Mouse (Mus musculus): ENCODE data around the gene Fbxw20.
"Not testable (repeated sequence)": the region's sequence is repeated elsewhere in the genome, so short reads cannot be mapped to it uniquely, and the experiment has no call there.

Fbxw20 gene

GRCm38 (mm10) chr9:109234654-109235053 lies at the start of gene Fbxw20:
Gene Fbxw20, minus strand, starts transcription at chr9:109234754.
- DNase-seq (ENCODE audit: low read depth, low spot score), result no peak

- peak; percentile 76 for DNase-seq (ENCODE audit: low read depth, low spot score)
Observed at GRCm38 (mm10) chr9:109263041-109263440, 28.5 kb upstream of the Fbxw20 start.

- DNase-seq (ENCODE audit: low read depth, low spot score), result no peak
Observed at GRCm38 (mm10) chr9:109218449-109218848, 16.1 kb downstream of the Fbxw20 start.

GRCm38 (mm10) chr9:109201347-109201746 lies 33.2 kb downstream of the Fbxw20 start:
- peak; percentile 70 for DNase-seq (ENCODE audit: low read depth, low spot score)

- DNase-seq (ENCODE audit: low read depth, low spot score), result no peak
Observed at GRCm38 (mm10) chr9:109200349-109200748, 34.2 kb downstream of the Fbxw20 start.

- DNase-seq (ENCODE audit: low read depth, low spot score), result peak; percentile 5
Observed at GRCm38 (mm10) chr9:109199353-109199752, 35.2 kb downstream of the Fbxw20 start.

GRCm38 (mm10) chr9:109195875-109196274 lies 38.7 kb downstream of the Fbxw20 start, which contains the start of gene Fbxw13:
Gene Fbxw13, minus strand, starts transcription at chr9:109195975.
- DNase-seq (ENCODE audit: low read depth, low spot score), result not testable (repeated sequence)

- no peak for DNase-seq (ENCODE audit: low read depth, low spot score)
Observed at GRCm38 (mm10) chr9:109177208-109177607, 57.3 kb downstream of the Fbxw20 start.

GRCm38 (mm10) chr9:109176301-109176700 lies 58.3 kb downstream of the Fbxw20 start:
- no peak for DNase-seq (ENCODE audit: low read depth, low spot score)

Data from brain, adult 2 months (tissue).